8 mouse cellular contexts compared by ENCODE assay signal in genomic region chr13:55536194-55537175, GRCm38 (mm10). TPM values are rescaled to one million over a fixed set of nuclear protein-coding genes. Genes with fewer than 3 reads are reported as not detected.
DNase-seq lines count a peak whose midpoint lies in the region; ATAC-seq and TF ChIP-seq lines count a peak whose summit lies in the region.

TSS of gene Ddx41 (minus strand) at chr13:55536658.

- no peak within 1 kb of the TSS for H3K27ac ChIP-seq in MEL (ENCODE audit: control insufficient read depth, low read depth, low read length)
- no peak within 1 kb of the TSS for H3K27ac ChIP-seq in cerebellum, adult 2 months (ENCODE audit: insufficient read depth, low read length)
- peak within 1 kb of the TSS; percentile 80 for H3K27ac ChIP-seq in forebrain, postnatal 0 days (ENCODE audit: low read depth, low read length)
- peak within 1 kb of the TSS; percentile 22 for H3K27ac ChIP-seq in lung, embryonic 15.5 days

- H3K27me3 ChIP-seq in MEL (ENCODE audit: control insufficient read depth in 1 of 2, insufficient read depth in 2 of 2, low read length in 2 of 2): no peaks in the 10 kb centered on the region
- H3K27me3 ChIP-seq in cerebellum, adult 2 months (ENCODE audit: control insufficient read depth, insufficient read depth, low read length): no peaks in the 10 kb centered on the region
- H3K27me3 ChIP-seq in forebrain, postnatal 0 days (ENCODE audit: insufficient read depth, low read length): no peaks in the 10 kb centered on the region
- H3K27me3 ChIP-seq in lung, embryonic 15.5 days: no peaks in the 10 kb centered on the region

- peaks cover 0 to 4% of the 10 kb centered on the region in 2 experiments; a peak in 1 of 4 replicates for H3K4me1 ChIP-seq in MEL (ENCODE audit: control insufficient read depth in 1 of 2, insufficient read depth in 2 of 2, low read length in 2 of 2)
- H3K4me1 ChIP-seq in cerebellum, adult 2 months (ENCODE audit: control insufficient read depth, insufficient read depth, low read length): peaks cover 7% of the 10 kb centered on the region
- H3K4me1 ChIP-seq in forebrain, postnatal 0 days (ENCODE audit: insufficient read depth): peaks cover 8% of the 10 kb centered on the region; the same call in 1 of the 2 replicates
- H3K4me1 ChIP-seq in lung, embryonic 15.5 days: peaks cover 15% of the 10 kb centered on the region

- H3K4me3 ChIP-seq in MEL (ENCODE audit: control insufficient read depth in 1 of 2, insufficient read depth in 1 of 2, low read depth in 2 of 2, low read length in 2 of 2): peak within 1 kb of the TSS; percentile 68 to 75
- H3K4me3 ChIP-seq in cerebellum, adult 2 months (replicated peaks; ENCODE audit: insufficient read depth, low read depth, low read length): peak within 1 kb of the TSS; percentile 84
- H3K4me3 ChIP-seq in forebrain, postnatal 0 days (ENCODE audit: low read depth, low read length): peak within 1 kb of the TSS; percentile 82
- peak within 1 kb of the TSS; percentile 98 for H3K4me3 ChIP-seq in lung, embryonic 15.5 days

- TF ChIP-seq CTCF in MEL (IDR thresholded peaks at IDR 0.05 in 2 of 3, conservative IDR thresholded peaks at IDR 0.05 in 1 of 3; ENCODE audit: control insufficient read depth in 1 of 3, insufficient read depth in 1 of 3, low read depth in 2 of 3, low read length in 3 of 3, poor library complexity in 1 of 3, severe bottlenecking in 1 of 3): peak; percentile 87 to 92 (median 89)
- peak; percentile 89 for TF ChIP-seq CTCF in cerebellum, adult 2 months (IDR thresholded peaks at IDR 0.05; ENCODE audit: borderline replicate concordance, insufficient read depth, low read depth, low read length)
- TF ChIP-seq CTCF in forebrain, postnatal 0 days (IDR thresholded peaks at IDR 0.05; ENCODE audit: low read depth): peak; percentile 91

- peak within 1 kb of the TSS; percentile 91 for H3K4me2 ChIP-seq in forebrain, postnatal 0 days (ENCODE audit: low read depth)
- H3K4me2 ChIP-seq in lung, embryonic 15.5 days: peak within 1 kb of the TSS; percentile 89

- peaks cover 7% of the 10 kb centered on the region for H3K79me2 ChIP-seq in MEL (ENCODE audit: control insufficient read depth, insufficient read depth, low read length, poor library complexity)

- under 1% methylated on average over 70 of the region's 70 CpGs for WGBS in cerebellum, adult 2 months
- 1% methylated on average over 70 of the region's 70 CpGs for WGBS in forebrain, postnatal 0 days
- under 1% methylated on average over 70 of the region's 70 CpGs for WGBS in lung, embryonic 15.5 days

- TF ChIP-seq POLR2A in MEL (IDR thresholded peaks at IDR 0.05; ENCODE audit: control insufficient read depth in 1 of 2, insufficient read depth in 1 of 2, low read depth in 1 of 2, low read length in 2 of 2, poor library complexity in 1 of 2): peak; percentile 59 to 79; a peak in 3 of 4 replicates
- TF ChIP-seq POLR2A in cerebellum, adult 2 months (IDR thresholded peaks at IDR 0.05; ENCODE audit: borderline replicate concordance, insufficient read depth, low read length): peak; percentile 73; the same call in 1 of the 2 replicates

- H3K9me3 ChIP-seq in MEL (replicated peaks; ENCODE audit: insufficient read depth, low read length): no peaks in the 10 kb centered on the region
- no peaks in the 10 kb centered on the region for H3K9me3 ChIP-seq in forebrain, postnatal 0 days (ENCODE audit: low read length)
- no peaks in the 10 kb centered on the region for H3K9me3 ChIP-seq in lung, embryonic 15.5 days

- H3K9ac ChIP-seq in MEL (ENCODE audit: control insufficient read depth, low read depth, low read length, poor library complexity, severe bottlenecking): peak within 1 kb of the TSS; percentile 81
- peak within 1 kb of the TSS; percentile 85 for H3K9ac ChIP-seq in forebrain, postnatal 0 days
- peak within 1 kb of the TSS; percentile 87 for H3K9ac ChIP-seq in lung, embryonic 15.5 days

- 0 out of 4 replicates have a peak, but pooled peaks cover 0 to 4% of the 10 kb centered on the region in 2 experiments for H3K36me3 ChIP-seq in MEL (ENCODE audit: control insufficient read depth in 1 of 2, insufficient read depth in 2 of 2, low read length in 2 of 2)
- peaks cover 75% of the 10 kb centered on the region for H3K36me3 ChIP-seq in forebrain, postnatal 0 days (ENCODE audit: insufficient read depth)
- H3K36me3 ChIP-seq in lung, embryonic 15.5 days: peaks cover 65% of the 10 kb centered on the region

- peak in 1 of 2 experiments; percentile 50; a peak in 1 of 4 replicates for TF ChIP-seq EP300 in MEL (IDR thresholded peaks at IDR 0.05; ENCODE audit: low read depth in 1 of 2, low read length in 2 of 2)

- DNase-seq in MEL (ENCODE audit: low read depth, low spot score): peak; percentile 100
- peak; percentile 100 for DNase-seq in cerebellum, adult 2 months
- peak; percentile 99 for DNase-seq in forebrain, postnatal 0 days
- DNase-seq in heart, postnatal 4 days: peak; percentile 99
- DNase-seq in layer of hippocampus, adult 8-10 months (ENCODE audit: low spot score in 2 of 2): peak; percentile 100
- DNase-seq in ovary, adult 18-20 months (ENCODE audit: low spot score): peak; percentile 99
- DNase-seq in thymus, postnatal 0 days (ENCODE audit: low spot score): peak; percentile 99

- ATAC-seq in forebrain, postnatal 0 days: peak; percentile 98
- ATAC-seq in lung, embryonic 15.5 days (ENCODE audit: borderline replicate concordance, extremely low read depth, low FRiP score, low TSS enrichment): peak; percentile 97

- peak; percentile 56 for TF ChIP-seq RAD21 in MEL (IDR thresholded peaks at IDR 0.05; ENCODE audit: low read depth, low read length)

TF ChIP-seq in MEL, 35 proteins besides CTCF, POLR2A, EP300 and RAD21 (continues in another document):
- TF ChIP-seq SIN3A (IDR thresholded peaks at IDR 0.05; ENCODE audit: low read length) (peak; percentile 100), MAX (IDR thresholded peaks at IDR 0.05; ENCODE audit: low read length) (peak; percentile 81; the same call in 1 of the 2 replicates), NRF1 (IDR thresholded peaks at IDR 0.05; ENCODE audit: insufficient read depth, low read depth, low read length, poor library complexity, severe bottlenecking) (peak; percentile 84), TAL1 (IDR thresholded peaks at IDR 0.05; ENCODE audit: low read length) (no peak), POLR2AphosphoS5 (IDR thresholded peaks at IDR 0.05; ENCODE audit: borderline replicate concordance, low read depth, low read length) (no peak), ETS1 (IDR thresholded peaks at IDR 0.05; ENCODE audit: low read depth, low read length) (peak; percentile 42; the same call in 1 of the 2 replicates), BHLHE40 (IDR thresholded peaks at IDR 0.05; ENCODE audit: borderline replicate concordance, low read depth, low read length) (no peak; the same call in 1 of the 2 replicates), GABPA (IDR thresholded peaks at IDR 0.05; ENCODE audit: low read depth, low read length) (no peak), MAZ (IDR thresholded peaks at IDR 0.05; ENCODE audit: low read depth, low read length) (peak; percentile 66; the same call in 1 of the 2 replicates), MYB (IDR thresholded peaks at IDR 0.05; ENCODE audit: low read depth, low read length) (peak; percentile 47; the same call in 1 of the 2 replicates), CHD2 (IDR thresholded peaks at IDR 0.05; ENCODE audit: low read length) (no peak), SMC3 (IDR thresholded peaks at IDR 0.05; ENCODE audit: low read depth, low read length) (peak; percentile 86), E2F4 (IDR thresholded peaks at IDR 0.05; ENCODE audit: borderline replicate concordance, low read depth, low read length) (no peak), MAFK (IDR thresholded peaks at IDR 0.05; ENCODE audit: borderline replicate concordance, low read depth, low read length) (no peak), USF1 (IDR thresholded peaks at IDR 0.05; ENCODE audit: low read depth, low read length) (peak; percentile 44; the same call in 1 of the 2 replicates), MYC (IDR thresholded peaks at IDR 0.05; ENCODE audit: low read depth, low read length) (peak; percentile 95), KAT2A (conservative IDR thresholded peaks at IDR 0.05; ENCODE audit: low read depth, low read length) (peak; percentile 74), TBP (IDR thresholded peaks at IDR 0.05; ENCODE audit: low read depth, low read length) (peak; percentile 72), NELFE (IDR thresholded peaks at IDR 0.05; ENCODE audit: low read depth, low read length) (peak; percentile 71), USF2 (IDR thresholded peaks at IDR 0.05; ENCODE audit: borderline replicate concordance in 1 of 2, insufficient read depth in 1 of 2, low read depth in 1 of 2, low read length in 2 of 2) (no peak), MXI1 (IDR thresholded peaks at IDR 0.05; ENCODE audit: low read depth, low read length) (peak; percentile 96), ZMIZ1 (IDR thresholded peaks at IDR 0.05; ENCODE audit: low read depth, low read length) (no peak; the same call in 1 of the 2 replicates), MEF2A (IDR thresholded peaks at IDR 0.05; ENCODE audit: extremely low read depth, insufficient replicate concordance, low read depth, low read length, poor library complexity, severe bottlenecking) (no peak), GATA1 (IDR thresholded peaks at IDR 0.05; ENCODE audit: low read depth, low read length) (peak; percentile 88), POLR2AphosphoS2 (IDR thresholded peaks at IDR 0.05; ENCODE audit: low read length) (peak; percentile 71; the same call in 1 of the 2 replicates), TCF12 (IDR thresholded peaks at IDR 0.05; ENCODE audit: low read depth, low read length) (peak; percentile 69), ZKSCAN1 (IDR thresholded peaks at IDR 0.05; ENCODE audit: low read depth, low read length) (no peak), UBTF (IDR thresholded peaks at IDR 0.05; ENCODE audit: borderline replicate concordance, insufficient read depth, low read depth, low read length) (no peak), JUND (IDR thresholded peaks at IDR 0.05; ENCODE audit: low read depth, low read length) (no peak)

RNA-seq across cellular contexts. Expression of gene Ddx41, which starts in this region (rescaled TPM):
- total RNA-seq in MEL (2012; rRNA removed): 58.5 and 61.6 TPM in 2 replicates
- 10 to 100 TPM in 1 of 2 experiments, not detected in 1; 88.8 TPM for polyA plus RNA-seq in MEL (2012; ENCODE audit: insufficient read depth in 1 of 2, insufficient read length in 2 of 2, low read depth in 1 of 2, low replicate concordance in 2 of 2, missing spikeins in 1 of 2)
- polyA plus RNA-seq in cerebellum, adult 2 months (2012; rRNA removed): 66.3 and 70.3 TPM in 2 replicates
- total RNA-seq in forebrain, postnatal 0 days (2014; rRNA removed): 65.2 and 69.6 TPM in 2 replicates
- 46.1 and 51.7 TPM in 2 replicates for polyA plus RNA-seq in forebrain, postnatal 0 days (2015; fragmentation: Nextera tagmentation; extraction: Ambion mirVana)
- 10 to 100 TPM; 16.9 to 18.5 TPM for total RNA-seq in heart, postnatal 4 days (2021)
- total RNA-seq in layer of hippocampus, adult 8-10 months (2022): 10 to 100 TPM; 54.4 to 64.1 (median 56.3) TPM
- polyA plus RNA-seq in lung, embryonic 15.5 days (2015; fragmentation: Nextera tagmentation; extraction: Ambion mirVana): 65.7 and 67.2 TPM in 2 replicates
- 51.6 and 54.2 TPM in 2 replicates for polyA plus RNA-seq in thymus, postnatal 0 days (2015; fragmentation: Nextera tagmentation; extraction: Ambion mirVana)

Comparison
In these comparisons a context has a peak if more than half of its experiments do, and no peak if none do; other contexts are left out.
1. H3K27ac ChIP-seq: peak in forebrain, postnatal 0 days (single experiment) and lung, embryonic 15.5 days (single experiment); none in MEL (single experiment) and cerebellum, adult 2 months (single experiment).
2. Peak in every context shown above with its lines, with median percentiles within 50 percentile points of each other: DNase-seq, H3K4me3 ChIP-seq, H3K9ac ChIP-seq and CTCF ChIP-seq.